Mouse (Mus musculus) urinary bladder, postnatal 14 days (tissue): ENCODE data around the gene Asb1.

ENCODE experiments used
- DNase-seq: peaks from one replicate; pipeline ENCODE4 v3.0.0; 2021; ENCODE audit warnings: low spot score

The Asb1 gene

DNA sequence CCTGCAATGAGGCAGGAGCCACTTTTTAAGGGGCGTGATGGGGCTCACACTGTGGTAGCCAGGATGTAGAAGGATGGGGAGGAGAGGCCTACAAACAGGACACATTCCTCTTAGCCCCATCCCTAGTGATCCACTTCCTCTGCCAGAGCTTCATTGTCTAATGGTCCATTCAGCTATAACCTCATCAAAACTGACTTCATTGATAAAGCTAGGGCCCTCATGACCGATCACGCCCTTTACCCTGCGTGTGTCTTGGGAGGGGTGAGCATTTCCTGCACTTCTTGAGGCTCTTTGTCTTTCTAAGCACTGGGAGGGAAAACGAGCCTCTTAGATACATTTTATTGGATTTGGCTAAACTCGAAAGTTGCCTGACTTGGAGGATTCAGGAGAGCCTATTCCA is 66.8 kb downstream of the Asb1 start:
- DNase-seq: no peak
